Comparison of ENCODE assay signal across 23 mouse cellular contexts in the genomic region with DNA sequence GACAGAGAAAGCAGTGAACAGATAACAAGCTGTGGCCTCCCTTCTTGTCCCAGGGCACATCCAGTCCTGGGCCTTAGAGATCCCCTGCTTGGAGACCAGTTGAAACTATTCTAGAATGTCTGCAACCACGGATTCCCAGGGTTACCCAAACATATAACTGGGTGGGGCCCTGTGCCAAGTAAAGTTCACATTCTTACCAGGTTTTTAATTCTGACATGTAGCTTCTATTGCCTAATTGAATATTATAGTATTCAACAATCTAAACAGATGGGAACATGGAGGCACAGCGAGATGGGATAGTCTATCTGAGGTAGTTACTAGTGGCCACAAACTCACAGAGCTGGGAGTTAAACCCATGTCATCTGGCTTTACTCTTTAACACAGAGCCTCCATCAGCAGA. TPM values are rescaled to one million over a fixed set of nuclear protein-coding genes. Genes with fewer than 3 reads are reported as not detected.
DNase-seq lines count a peak whose midpoint lies in the region; ATAC-seq lines count a peak whose summit lies in the region.
"Had no signal": no experiment of that assay in that cellular context is flagged by ENCODE, and none has a peak within 500 bp of the region (broad histone marks: within the 10 kb centered on the region; RNA-seq: fewer than 3 reads in every experiment).

Gm19935 (minus strand) TSS at position 101 of the 400 bp plus-strand sequence.

- no peak within 1 kb of the TSS for H3K9ac ChIP-seq in forebrain, embryonic 15.5 days (replicated peaks)
- no peak within 1 kb of the TSS for H3K9ac ChIP-seq in forebrain, embryonic 14.5 days (ENCODE audit: low read length)
- H3K9ac ChIP-seq in midbrain, embryonic 14.5 days (replicated peaks; ENCODE audit: low read length), result no peak within 1 kb of the TSS
- H3K9ac ChIP-seq in kidney, embryonic 16.5 days (replicated peaks; ENCODE audit: low read length), result no peak within 1 kb of the TSS
- H3K9ac ChIP-seq: liver, postnatal 0 days had no signal

- 81% methylated on average over 2 of the region's 2 CpGs for WGBS in forebrain, embryonic 15.5 days
- 81% methylated on average over 2 of the region's 2 CpGs for WGBS in forebrain, embryonic 14.5 days
- WGBS in midbrain, embryonic 10.5 days, result 91% methylated on average over 2 of the region's 2 CpGs
- whole genome bisulfite sequencing in midbrain, embryonic 14.5 days, result 79% methylated on average over 2 of the region's 2 CpGs
- 94% methylated on average over 2 of the region's 2 CpGs for WGBS in limb, embryonic 10.5 days
- 70% methylated on average over 2 of the region's 2 CpGs for WGBS in kidney, embryonic 16.5 days

- H3K27ac ChIP-seq in forebrain, embryonic 15.5 days (replicated peaks), result peak within 1 kb of the TSS; percentile 36; the same call in 1 of the 2 replicates
- no peak within 1 kb of the TSS for H3K27ac ChIP-seq in forebrain, embryonic 14.5 days (ENCODE audit: low read depth, low read length)
- H3K27ac ChIP-seq in midbrain, embryonic 10.5 days (replicated peaks), result peak within 1 kb of the TSS; percentile 49; the same call in 1 of the 2 replicates
- no peak within 1 kb of the TSS; the same call in 1 of the 2 replicates for H3K27ac ChIP-seq in midbrain, embryonic 14.5 days (replicated peaks; ENCODE audit: low read depth, low read length)
- H3K27ac ChIP-seq in brown adipose tissue, adult 24 weeks (replicated peaks; ENCODE audit: low read depth, low read length), result peak within 1 kb of the TSS; percentile 42; the same call in 1 of the 2 replicates
- H3K27ac ChIP-seq in limb, embryonic 10.5 days, result peak within 1 kb of the TSS; percentile 10; the same call in 1 of the 2 replicates
- H3K27ac ChIP-seq in kidney, embryonic 16.5 days (ENCODE audit: low read length), result no peak within 1 kb of the TSS

- H3K4me3 ChIP-seq in forebrain, embryonic 15.5 days, result no peak within 1 kb of the TSS
- H3K4me3 ChIP-seq in forebrain, embryonic 14.5 days (ENCODE audit: low read depth, low read length), result no peak within 1 kb of the TSS
- no peak within 1 kb of the TSS for H3K4me3 ChIP-seq in midbrain, embryonic 10.5 days
- no peak within 1 kb of the TSS for H3K4me3 ChIP-seq in midbrain, embryonic 14.5 days (replicated peaks; ENCODE audit: low read depth, low read length)
- peak within 1 kb of the TSS; percentile 39 for H3K4me3 ChIP-seq in brown adipose tissue, adult 24 weeks (ENCODE audit: insufficient read depth, low read depth, low read length)
- no peak within 1 kb of the TSS for H3K4me3 ChIP-seq in limb, embryonic 10.5 days
- H3K4me3 ChIP-seq in kidney, embryonic 16.5 days (ENCODE audit: low read length), result no peak within 1 kb of the TSS
- H3K4me3 ChIP-seq: megakaryocyte, embryonic 14.5 days had no signal

- H3K9me3 ChIP-seq in forebrain, embryonic 15.5 days, result no peaks in the 10 kb centered on the region
- H3K9me3 ChIP-seq in forebrain, embryonic 14.5 days (replicated peaks; ENCODE audit: control insufficient read depth, low read length), result no peaks in the 10 kb centered on the region
- H3K9me3 ChIP-seq in midbrain, embryonic 10.5 days (replicated peaks), result no peaks in the 10 kb centered on the region
- no peaks in the 10 kb centered on the region for H3K9me3 ChIP-seq in midbrain, embryonic 14.5 days (ENCODE audit: control insufficient read depth, low read length)
- no peaks in the 10 kb centered on the region for H3K9me3 ChIP-seq in limb, embryonic 10.5 days (replicated peaks)
- no peaks in the 10 kb centered on the region for H3K9me3 ChIP-seq in kidney, embryonic 16.5 days (ENCODE audit: low read length)
- H3K9me3 ChIP-seq: megakaryocyte, embryonic 14.5 days had no signal

- no peak for DNase-seq in forebrain, embryonic 14.5 days (ENCODE audit: low spot score)
- DNase-seq in midbrain, embryonic 10.5 days (ENCODE audit: low spot score), result no peak
- DNase-seq in midbrain, embryonic 14.5 days, result no peak
- DNase-seq in limb, embryonic 10.5 days (ENCODE audit: low spot score), result no peak
- no peak for DNase-seq in gastrocnemius, postnatal 25 days
- DNase-seq: cerebellum, adult 8-10 months; gastrocnemius, postnatal 36 days; kidney, adult 18-20 months; left cerebral cortex, postnatal 4 days; liver, postnatal 0 days; right cerebral cortex, postnatal 4 days; thymus, postnatal 14 days had no signal

- no peaks in the 10 kb centered on the region for H3K27me3 ChIP-seq in forebrain, embryonic 15.5 days
- H3K27me3 ChIP-seq in forebrain, embryonic 14.5 days (replicated peaks; ENCODE audit: control insufficient read depth, insufficient read depth, low read length), result no peaks in the 10 kb centered on the region
- no peaks in the 10 kb centered on the region for H3K27me3 ChIP-seq in midbrain, embryonic 10.5 days (ENCODE audit: low read depth, poor library complexity, severe bottlenecking)
- H3K27me3 ChIP-seq in midbrain, embryonic 14.5 days (ENCODE audit: control insufficient read depth, insufficient read depth, low read length), result no peaks in the 10 kb centered on the region
- no peaks in the 10 kb centered on the region for H3K27me3 ChIP-seq in limb, embryonic 10.5 days (ENCODE audit: low read depth, poor library complexity, severe bottlenecking)
- H3K27me3 ChIP-seq in kidney, embryonic 16.5 days (ENCODE audit: insufficient read depth, low read length), result no peaks in the 10 kb centered on the region
- H3K27me3 ChIP-seq: CH12.LX had no signal

- no peak for ATAC-seq in forebrain, embryonic 15.5 days (replicated peaks)
- ATAC-seq in forebrain, embryonic 14.5 days, result no peak
- no peak for ATAC-seq in midbrain, embryonic 14.5 days (ENCODE audit: low FRiP score, low TSS enrichment)
- ATAC-seq in kidney, embryonic 16.5 days (ENCODE audit: low FRiP score, low TSS enrichment), result no peak
- ATAC-seq: liver, postnatal 0 days had no signal

- H3K4me2 ChIP-seq in forebrain, embryonic 15.5 days (replicated peaks), result no peak within 1 kb of the TSS
- no peak within 1 kb of the TSS for H3K4me2 ChIP-seq in forebrain, embryonic 14.5 days (ENCODE audit: low read length)
- H3K4me2 ChIP-seq in midbrain, embryonic 14.5 days (ENCODE audit: low read length), result no peak within 1 kb of the TSS
- no peak within 1 kb of the TSS for H3K4me2 ChIP-seq in kidney, embryonic 16.5 days (replicated peaks; ENCODE audit: low read depth, low read length)

- H3K36me3 ChIP-seq in forebrain, embryonic 15.5 days, result no peaks in the 10 kb centered on the region
- H3K36me3 ChIP-seq in forebrain, embryonic 14.5 days (ENCODE audit: control insufficient read depth, insufficient read depth, low read length), result no peaks in the 10 kb centered on the region
- H3K36me3 ChIP-seq in midbrain, embryonic 10.5 days, result no peaks in the 10 kb centered on the region
- H3K36me3 ChIP-seq in midbrain, embryonic 14.5 days (ENCODE audit: control insufficient read depth, insufficient read depth, low read length), result no peaks in the 10 kb centered on the region
- H3K36me3 ChIP-seq in limb, embryonic 10.5 days, result no peaks in the 10 kb centered on the region
- no peaks in the 10 kb centered on the region for H3K36me3 ChIP-seq in kidney, embryonic 16.5 days (ENCODE audit: insufficient read depth, low read length)

- H3K4me1 ChIP-seq in forebrain, embryonic 15.5 days, result peaks cover 15% of the 10 kb centered on the region
- H3K4me1 ChIP-seq in forebrain, embryonic 14.5 days (ENCODE audit: control insufficient read depth, insufficient read depth, low read length), result peaks cover 7% of the 10 kb centered on the region; the same call in 1 of the 2 replicates
- H3K4me1 ChIP-seq in midbrain, embryonic 10.5 days, result peaks cover 10% of the 10 kb centered on the region
- peaks cover 7% of the 10 kb centered on the region; the same call in 1 of the 2 replicates for H3K4me1 ChIP-seq in midbrain, embryonic 14.5 days (ENCODE audit: control insufficient read depth, insufficient read depth, low read length)
- H3K4me1 ChIP-seq in brown adipose tissue, adult 24 weeks (ENCODE audit: control insufficient read depth, insufficient read depth, insufficient read length, low read length), result no peaks in the 10 kb centered on the region
- peaks cover 3% of the 10 kb centered on the region for H3K4me1 ChIP-seq in limb, embryonic 10.5 days
- no peaks in the 10 kb centered on the region for H3K4me1 ChIP-seq in kidney, embryonic 16.5 days (ENCODE audit: insufficient read depth, low read length)

RNA-seq across cellular contexts. Expression of gene Gm19935, which starts in this region (rescaled TPM):
- 0.19 and 1.1 TPM in 2 replicates for polyA plus RNA-seq in forebrain, embryonic 15.5 days (2015; fragmentation: Nextera tagmentation; extraction: Ambion mirVana)
- polyA plus RNA-seq in forebrain, embryonic 14.5 days (2014; fragmentation: Nextera tagmentation; extraction: Ambion mirVana), result 0.22 and 0.48 TPM in 2 replicates
- polyA plus RNA-seq in midbrain, embryonic 10.5 days (2016; fragmentation: Nextera tagmentation; extraction: Ambion mirVana), result not detected in 2 replicates
- polyA plus RNA-seq in midbrain, embryonic 14.5 days (2014; fragmentation: Nextera tagmentation; extraction: Ambion mirVana), result 0.22 TPM in 1 of 2 replicates, not detected in the other
- polyA plus RNA-seq in brown adipose tissue, adult 24 weeks (2012; ENCODE audit: insufficient read depth, insufficient read length, missing spikeins), result not detected in 2 replicates
- polyA plus RNA-seq in limb, embryonic 10.5 days (2016; fragmentation: Nextera tagmentation; extraction: Ambion mirVana), result not detected in 2 replicates
- polyA plus RNA-seq in kidney, embryonic 16.5 days (2015; fragmentation: Nextera tagmentation; extraction: Ambion mirVana), result not detected in 2 replicates
- total RNA-seq in gastrocnemius, postnatal 25 days (2021), result not detected
- total RNA-seq: adrenal gland, adult 18-20 months; adrenal gland, postnatal 4 days; CH12.LX; common myeloid progenitor, adult 5-6 weeks; gastrocnemius, postnatal 36 days; neutrophil, adult 5-6 weeks had no signal
- polyA plus RNA-seq: embryonic facial prominence, embryonic 11.5 days; liver, adult 2 months; liver, postnatal 0 days had no signal

Comparison
In these comparisons a context has a peak if more than half of its experiments do, and no peak if none do; other contexts are left out.
1. H3K27ac ChIP-seq: peak in forebrain, embryonic 15.5 days (single experiment), midbrain, embryonic 10.5 days (single experiment), brown adipose tissue, adult 24 weeks (single experiment) and limb, embryonic 10.5 days (single experiment); none in forebrain, embryonic 14.5 days (single experiment), midbrain, embryonic 14.5 days (single experiment) and kidney, embryonic 16.5 days (single experiment).